Mouse (Mus musculus): ENCODE results near the gene Nrm. TPM values are rescaled to one million over a fixed set of nuclear protein-coding genes. Genes with fewer than 3 reads are reported as not detected.

Nrm gene
- polyA plus RNA-seq, 3 experiments from 2014 or later = 25.4 to 64.8 (median 27.4) TPM

DNA sequence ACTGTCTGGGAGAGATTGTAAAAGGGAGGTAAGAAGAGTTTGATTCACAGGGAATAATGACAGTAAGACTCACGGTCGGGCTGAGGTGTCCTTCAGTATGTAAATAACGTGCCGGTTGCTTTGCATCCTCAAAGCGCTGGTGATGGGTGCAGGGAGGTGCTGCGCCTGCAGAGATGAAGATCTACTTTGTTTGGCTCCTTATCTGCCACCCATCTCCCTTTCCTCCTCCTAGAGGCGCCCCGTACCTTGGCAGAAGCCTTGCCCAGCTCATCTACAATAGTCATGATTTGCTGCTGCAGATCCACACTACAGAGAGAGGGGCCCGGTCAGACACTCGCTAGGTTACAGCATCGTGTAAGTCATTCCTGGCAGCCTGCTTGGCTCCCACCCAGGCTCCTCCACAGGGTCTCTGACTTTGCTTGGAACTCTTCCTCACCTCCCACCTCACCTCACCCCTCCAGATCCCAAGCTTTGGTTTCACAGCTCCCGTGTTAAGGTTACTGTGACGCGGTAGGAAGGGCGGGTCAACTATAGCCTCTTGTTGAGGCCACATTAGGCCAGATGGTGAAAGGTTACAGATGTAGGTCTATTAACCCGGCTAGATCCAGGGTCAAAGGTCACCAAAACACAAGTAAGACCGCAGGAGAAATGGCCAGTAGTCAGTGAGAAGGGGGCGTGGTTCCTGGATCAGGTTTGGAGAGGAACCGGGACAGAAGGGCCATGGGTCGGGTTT is 48.2 kb downstream of the Nrm start:
- ATAC-seq = peak; percentile 19

- ATAC-seq = peak; percentile 95
These were observed 48.8 kb downstream of the Nrm start, which contains the start of gene Atat1 for GRCm38 (mm10) chr17:35909919-35910369. TSS of gene Atat1 (minus strand) at chr17:35910075.

- ATAC-seq = no peak
These were observed 53.9 kb downstream of the Nrm start for GRCm38 (mm10) chr17:35914975-35915374.

Other genes with a start within 250 kb of the Nrm start
- gene Gm9573, start 234.7 kb upstream of the Nrm start, polyA plus RNA-seq (2017; shearing (Covaris generic)) = not detected
- gene Mucl3, start 217.6 kb upstream of the Nrm start, polyA plus RNA-seq (2017; shearing (Covaris generic)) = under 1 TPM in 1 of 3 experiments, not detected in 2; 0.26 TPM
- 10 to 100 TPM; 10.4 to 13.2 (median 12.7) TPM for gene Vars2, start 193.7 kb upstream of the Nrm start, polyA plus RNA-seq (2017; shearing (Covaris generic))
- gene Gtf2h4, start 187.6 kb upstream of the Nrm start, polyA plus RNA-seq (2017; shearing (Covaris generic)) = 10 to 100 TPM; 16.7 to 24.7 (median 17.9) TPM
- 1 to 10 TPM in 1 of 3 experiments, under 1 TPM in 2; 0.65 to 1.1 (median 0.73) TPM for gene Ddr1, start 156.7 kb upstream of the Nrm start, polyA plus RNA-seq (2017; shearing (Covaris generic))
- 10 to 100 TPM in 1 of 3 experiments, 1 to 10 TPM in 1, under 1 TPM in 1; 0.54 to 11.8 (median 1.3) TPM for gene Ier3, start 39.6 kb upstream of the Nrm start, polyA plus RNA-seq (2017; shearing (Covaris generic))
- 10 to 100 TPM; 20.5 to 31.1 (median 28.1) TPM for gene Flot1, start 38.1 kb upstream of the Nrm start, polyA plus RNA-seq (2017; shearing (Covaris generic))
- gene Tubb5, start 23.0 kb upstream of the Nrm start, polyA plus RNA-seq (2017; shearing (Covaris generic)) = 100 to 1,000 TPM; 404 to 882 (median 514) TPM
- 10 to 100 TPM in 1 of 3 experiments, 1 to 10 TPM in 2; 6.1 to 10.7 (median 7.1) TPM for gene Mdc1, start 19.8 kb upstream of the Nrm start, polyA plus RNA-seq (2017; shearing (Covaris generic))
- gene Ppp1r18, start 4.3 kb downstream of the Nrm start, polyA plus RNA-seq (2017; shearing (Covaris generic)) = 100 to 1,000 TPM; 194 to 273 (median 213) TPM
- 10 to 100 TPM; 17.4 to 36.1 (median 19.5) TPM for gene Dhx16, start 18.5 kb downstream of the Nrm start, polyA plus RNA-seq (2017; shearing (Covaris generic))
- gene 2310061I04Rik, start 36.1 kb downstream of the Nrm start, polyA plus RNA-seq (2017; shearing (Covaris generic)) = 10 to 100 TPM; 15.3 to 21.6 (median 15.4) TPM
- gene Atat1, start 48.8 kb downstream of the Nrm start, polyA plus RNA-seq (2017; shearing (Covaris generic)) = 10 to 100 TPM in 2 of 3 experiments, 1 to 10 TPM in 1; 9.5 to 16.2 (median 10.5) TPM
- 10 to 100 TPM; 35.8 to 82.5 (median 75.5) TPM for gene Mrps18b, start 55.1 kb downstream of the Nrm start, polyA plus RNA-seq (2017; shearing (Covaris generic))
- gene Ppp1r10, start 55.1 kb downstream of the Nrm start, polyA plus RNA-seq (2017; shearing (Covaris generic)) = 10 to 100 TPM; 49.4 to 63.1 (median 51.7) TPM
- 100 to 1,000 TPM; 113 to 143 (median 123) TPM for gene Abcf1, start 108.4 kb downstream of the Nrm start, polyA plus RNA-seq (2017; shearing (Covaris generic))
- 1 to 10 TPM; 7.6 to 9.2 (median 8.8) TPM for gene Gnl1, start 118.5 kb downstream of the Nrm start, polyA plus RNA-seq (2017; shearing (Covaris generic))
- gene Prr3, start 118.9 kb downstream of the Nrm start, polyA plus RNA-seq (2017; shearing (Covaris generic)) = 10 to 100 TPM; 13.8 to 22.0 (median 19.8) TPM
- gene H2-T24, start 159.2 kb downstream of the Nrm start, polyA plus RNA-seq (2017; shearing (Covaris generic)) = 10 to 100 TPM; 26.0 to 35.7 (median 32.8) TPM
- 1,000 to 10,000 TPM in 1 of 3 experiments, 100 to 1,000 TPM in 2; 834 to 1,491 (median 990) TPM for gene H2-T23, start 171.5 kb downstream of the Nrm start, polyA plus RNA-seq (2017; shearing (Covaris generic))
- gene H2-T22, start 181.4 kb downstream of the Nrm start, polyA plus RNA-seq (2017; shearing (Covaris generic)) = 100 to 1,000 TPM; 428 to 527 (median 477) TPM
- gene Gm6034, start 181.6 kb downstream of the Nrm start, polyA plus RNA-seq (2017; shearing (Covaris generic)) = under 1 TPM in 2 of 3 experiments, not detected in 1; 0.33 to 0.87 TPM
- under 1 TPM in 1 of 3 experiments, not detected in 2; 0.30 TPM for gene Gm11127, start 197.1 kb downstream of the Nrm start, polyA plus RNA-seq (2017; shearing (Covaris generic))

All from inflammation-experienced regulatory T-cells, adult 6 months (primary cell).